Mouse (Mus musculus) cerebellum, adult 9-11 months (tissue): ENCODE measurements around the gene Tcf12.

Source experiments
- DNase-seq: peaks from one replicate; pipeline ENCODE4 v3.0.0; 2022

Gene Tcf12

GRCm38 (mm10) chr9:72085017-72085416, 26.7 kb downstream of the Tcf12 start:
- DNase-seq, result no peak

GRCm38 (mm10) chr9:72084131-72084530, 27.5 kb downstream of the Tcf12 start:
- no peak for DNase-seq

- DNase-seq, result no peak
Observed at GRCm38 (mm10) chr9:72076158-72076557, 35.5 kb downstream of the Tcf12 start.

- no peak for DNase-seq
Observed at GRCm38 (mm10) chr9:72066151-72066550, 45.5 kb downstream of the Tcf12 start.

GRCm38 (mm10) chr9:72053144-72053543, 58.5 kb downstream of the Tcf12 start:
- no peak for DNase-seq

- no peak for DNase-seq
Observed at GRCm38 (mm10) chr9:72040156-72040555, 71.5 kb downstream of the Tcf12 start.

GRCm38 (mm10) chr9:72039369-72039768, 72.3 kb downstream of the Tcf12 start:
- DNase-seq, result no peak

- DNase-seq, result no peak
Observed at GRCm38 (mm10) chr9:72037059-72037516, 74.6 kb downstream of the Tcf12 start.

GRCm38 (mm10) chr9:72036257-72036656, 75.4 kb downstream of the Tcf12 start:
- no peak for DNase-seq

- no peak for DNase-seq
Observed at GRCm38 (mm10) chr9:72033271-72033670, 78.4 kb downstream of the Tcf12 start.

GRCm38 (mm10) chr9:72030274-72030673, 81.4 kb downstream of the Tcf12 start:
- DNase-seq, result no peak

- DNase-seq, result no peak
Observed at GRCm38 (mm10) chr9:72029601-72030000, 82.1 kb downstream of the Tcf12 start.

- no peak for DNase-seq
Observed at GRCm38 (mm10) chr9:72023274-72023673, 88.4 kb downstream of the Tcf12 start.

- no peak for DNase-seq
Observed at GRCm38 (mm10) chr9:72021512-72021911, 90.2 kb downstream of the Tcf12 start.

GRCm38 (mm10) chr9:72016021-72016420, 95.7 kb downstream of the Tcf12 start:
- DNase-seq, result no peak

GRCm38 (mm10) chr9:72014585-72015381, 96.9 kb downstream of the Tcf12 start:
- no peak for DNase-seq

- DNase-seq, result no peak
Observed at GRCm38 (mm10) chr9:72013541-72013940, 98.1 kb downstream of the Tcf12 start.

- DNase-seq, result no peak
Observed at GRCm38 (mm10) chr9:72008634-72009033, 103.0 kb downstream of the Tcf12 start.

- no peak for DNase-seq
Observed at GRCm38 (mm10) chr9:71991147-71991546, 120.5 kb downstream of the Tcf12 start.

GRCm38 (mm10) chr9:71990376-71990775, 121.3 kb downstream of the Tcf12 start:
- DNase-seq, result no peak

- no peak for DNase-seq
Observed at GRCm38 (mm10) chr9:71989663-71990062, 122.0 kb downstream of the Tcf12 start.

GRCm38 (mm10) chr9:71986716-71987115, 125.0 kb downstream of the Tcf12 start:
- DNase-seq, result no peak

- no peak for DNase-seq
Observed at GRCm38 (mm10) chr9:71982826-71983225, 128.8 kb downstream of the Tcf12 start.

- no peak for DNase-seq
Observed at GRCm38 (mm10) chr9:71981071-71981470, 130.6 kb downstream of the Tcf12 start.

GRCm38 (mm10) chr9:71980579-71980978, 131.1 kb downstream of the Tcf12 start:
- no peak for DNase-seq
